Comparison of ENCODE assay signal across 24 mouse cellular contexts in the genomic region with DNA sequence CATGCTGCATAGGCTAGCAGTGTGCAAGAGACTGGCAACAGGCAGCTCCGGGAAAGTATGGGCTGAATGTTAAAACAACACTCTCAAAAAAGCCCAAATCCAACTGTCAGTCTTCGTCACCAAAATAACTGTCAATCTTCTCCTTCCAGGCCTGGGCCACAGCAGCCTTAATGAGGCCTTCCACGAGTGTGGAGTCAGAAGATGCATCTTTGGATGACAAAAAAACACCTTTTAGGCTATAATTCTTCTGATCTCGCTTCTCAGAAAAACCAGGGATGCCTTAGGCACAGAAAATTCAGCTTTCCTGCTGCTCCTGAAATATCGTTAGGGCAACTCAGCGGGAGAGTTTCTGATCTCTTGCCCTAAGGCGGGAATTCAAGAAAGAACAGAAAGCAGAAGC.
"Had no signal": no experiment of that assay in that cellular context is flagged by ENCODE, and none has a peak within 500 bp of the region (broad histone marks: within the 10 kb centered on the region; RNA-seq: fewer than 3 reads in every experiment).

No protein-coding gene starts in this region.

- H3K36me3 ChIP-seq: heart, embryonic 13.5 days; heart, embryonic 15.5 days; hindbrain, embryonic 13.5 days; hindbrain, embryonic 15.5 days; limb, embryonic 13.5 days; limb, embryonic 15.5 days had no signal

- H3K27me3 ChIP-seq: heart, embryonic 13.5 days; heart, embryonic 15.5 days; hindbrain, embryonic 13.5 days; hindbrain, embryonic 15.5 days; limb, embryonic 13.5 days; limb, embryonic 15.5 days had no signal

- H3K9me3 ChIP-seq: heart, embryonic 13.5 days; heart, embryonic 15.5 days; hindbrain, embryonic 13.5 days; hindbrain, embryonic 15.5 days; limb, embryonic 13.5 days; limb, embryonic 15.5 days had no signal

- H3K9ac ChIP-seq: heart, embryonic 13.5 days; heart, embryonic 15.5 days; hindbrain, embryonic 13.5 days; hindbrain, embryonic 15.5 days; limb, embryonic 13.5 days; limb, embryonic 15.5 days had no signal

- H3K4me1 ChIP-seq: heart, embryonic 15.5 days; hindbrain, embryonic 13.5 days; hindbrain, embryonic 15.5 days; limb, embryonic 13.5 days; limb, embryonic 15.5 days had no signal

- H3K4me2 ChIP-seq: heart, embryonic 11.5 days; heart, embryonic 13.5 days; heart, embryonic 15.5 days; hindbrain, embryonic 13.5 days; hindbrain, embryonic 15.5 days; limb, embryonic 13.5 days; limb, embryonic 15.5 days had no signal

- H3K4me3 ChIP-seq: heart, adult 2 months; heart, embryonic 13.5 days; heart, embryonic 15.5 days; hindbrain, embryonic 13.5 days; hindbrain, embryonic 15.5 days; layer of hippocampus, adult 2 months; limb, embryonic 13.5 days; limb, embryonic 15.5 days had no signal

- DNase-seq: gastrocnemius, postnatal 14 days; gastrocnemius, postnatal 36 days; heart, adult 11 months; heart, adult 2 months; heart, postnatal 14 days; heart, postnatal 36 days; kidney, adult 11 months; kidney, adult 2 months; kidney, adult 9 months; kidney, postnatal 10 days; kidney, postnatal 25 days; kidney, postnatal 4 days; layer of hippocampus, postnatal 36 days; left cerebral cortex, postnatal 4 days had no signal

- ATAC-seq: hindbrain, postnatal 0 days; intestine, embryonic 16.5 days had no signal

- H3K27ac ChIP-seq: heart, adult 2 months; heart, embryonic 13.5 days; heart, embryonic 15.5 days; hindbrain, embryonic 13.5 days; hindbrain, embryonic 15.5 days; hindbrain, postnatal 0 days; layer of hippocampus, adult 2 months; limb, embryonic 13.5 days; limb, embryonic 15.5 days had no signal
